ENCODE assay signal across 28 mouse cellular contexts in the genomic region with DNA sequence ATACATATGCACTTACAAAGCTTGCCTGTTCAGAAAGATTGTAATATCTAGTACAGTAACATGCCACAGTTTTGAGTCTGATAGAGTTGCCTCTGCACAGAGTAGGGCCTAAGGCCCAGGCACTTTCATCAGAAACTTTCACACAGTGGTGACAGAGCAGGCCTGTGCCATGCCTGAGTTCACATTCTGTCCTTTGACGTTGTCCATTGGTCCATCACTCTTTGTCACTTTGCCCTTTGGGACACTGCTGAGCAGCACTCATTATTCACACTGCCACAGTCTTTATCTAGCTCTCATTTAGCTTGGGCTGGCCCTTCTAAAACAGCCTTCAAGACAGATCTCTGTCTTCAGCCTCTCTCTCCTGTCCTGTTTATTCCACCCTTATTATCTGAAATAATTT.
"Had no signal": no experiment of that assay in that cellular context is flagged by ENCODE, and none has a peak within 500 bp of the region (broad histone marks: within the 10 kb centered on the region; RNA-seq: fewer than 3 reads in every experiment).

No protein-coding gene starts in this region.

- DNase-seq: cerebellum, adult 18-20 months; cerebellum, adult 2 months; cerebellum, adult 8-10 months; cerebellum, adult 9-10 months; cerebellum, adult 9-11 months; cerebellum, postnatal 10 days; cerebellum, postnatal 14 days; cerebellum, postnatal 25 days; cerebellum, postnatal 36 days; embryo, embryonic 11 days; forebrain, postnatal 0 days; gastrocnemius, adult 2 months; gastrocnemius, postnatal 10 days; gastrocnemius, postnatal 14 days; gastrocnemius, postnatal 25 days; gastrocnemius, postnatal 36 days; heart, adult 18-20 months; heart, adult 2 months had no signal

- H3K9ac ChIP-seq: embryonic facial prominence, embryonic 12.5 days; embryonic facial prominence, embryonic 13.5 days; embryonic facial prominence, embryonic 15.5 days; forebrain, embryonic 12.5 days; forebrain, embryonic 13.5 days; forebrain, embryonic 15.5 days; forebrain, postnatal 0 days had no signal

- H3K4me3 ChIP-seq: embryonic facial prominence, embryonic 10.5 days; embryonic facial prominence, embryonic 12.5 days; embryonic facial prominence, embryonic 13.5 days; embryonic facial prominence, embryonic 15.5 days; erythroblast, embryonic 14.5 days; forebrain, embryonic 10.5 days; forebrain, embryonic 12.5 days; forebrain, embryonic 13.5 days; forebrain, embryonic 15.5 days; gastrocnemius, adult 2 months; heart, adult 2 months had no signal

- H3K27me3 ChIP-seq: embryonic facial prominence, embryonic 12.5 days; embryonic facial prominence, embryonic 13.5 days; embryonic facial prominence, embryonic 15.5 days; forebrain, embryonic 12.5 days; forebrain, embryonic 13.5 days; forebrain, embryonic 15.5 days had no signal

- H3K4me2 ChIP-seq: embryonic facial prominence, embryonic 12.5 days; embryonic facial prominence, embryonic 13.5 days; embryonic facial prominence, embryonic 15.5 days; forebrain, embryonic 12.5 days; forebrain, embryonic 13.5 days; forebrain, embryonic 15.5 days had no signal

- ATAC-seq: forebrain, embryonic 13.5 days; forebrain, embryonic 15.5 days; forebrain, embryonic 16.5 days; forebrain, postnatal 0 days had no signal

- H3K27ac ChIP-seq: embryonic facial prominence, embryonic 10.5 days; embryonic facial prominence, embryonic 12.5 days; embryonic facial prominence, embryonic 13.5 days; embryonic facial prominence, embryonic 15.5 days; forebrain, embryonic 10.5 days; forebrain, embryonic 12.5 days; forebrain, embryonic 13.5 days; forebrain, embryonic 15.5 days; gastrocnemius, adult 2 months; heart, adult 2 months had no signal

- H3K4me1 ChIP-seq: embryonic facial prominence, embryonic 10.5 days; embryonic facial prominence, embryonic 12.5 days; embryonic facial prominence, embryonic 13.5 days; embryonic facial prominence, embryonic 15.5 days; forebrain, embryonic 15.5 days had no signal

- H3K9me3 ChIP-seq: embryonic facial prominence, embryonic 10.5 days; embryonic facial prominence, embryonic 12.5 days; embryonic facial prominence, embryonic 13.5 days; embryonic facial prominence, embryonic 15.5 days; forebrain, embryonic 10.5 days; forebrain, embryonic 12.5 days; forebrain, embryonic 13.5 days; forebrain, embryonic 15.5 days had no signal

- H3K36me3 ChIP-seq: embryonic facial prominence, embryonic 10.5 days; embryonic facial prominence, embryonic 12.5 days; embryonic facial prominence, embryonic 13.5 days; embryonic facial prominence, embryonic 15.5 days; forebrain, embryonic 10.5 days; forebrain, embryonic 12.5 days; forebrain, embryonic 15.5 days had no signal
